Mouse (Mus musculus): ENCODE measurements at regions not wholly inside any gene's neighbourhood (a gene's known extent, or its start where the extent isn't known, plus 50 kb on each side); places are given as distances from the start of the nearest gene placed in this dataset.

DNA sequence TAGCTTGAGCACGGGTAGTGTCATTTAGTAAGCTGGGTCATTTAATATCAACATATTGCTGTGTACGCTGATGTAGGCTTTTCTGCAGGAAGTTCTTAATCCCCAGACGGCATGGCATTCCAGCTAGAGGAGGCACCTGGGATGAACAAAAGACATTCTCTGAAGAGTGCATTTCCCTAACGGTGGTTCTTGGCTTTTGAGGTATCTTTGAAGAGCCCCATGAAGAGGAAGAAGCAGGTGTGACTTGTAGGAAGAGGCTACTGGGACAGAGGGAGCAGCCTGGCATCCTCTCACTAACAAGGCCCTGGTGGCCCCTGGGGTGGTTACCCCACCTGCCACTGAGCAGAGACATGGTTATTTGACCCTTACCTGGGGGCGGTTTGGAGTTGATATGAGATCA is 457.7 kb downstream of the Rnf144b start:
- TF ChIP-seq USF1 (IDR thresholded peaks at IDR 0.05; ENCODE audit: low read depth) = no peak
- no peak for TF ChIP-seq CTCF (IDR thresholded peaks at IDR 0.05; ENCODE audit: control insufficient read depth, insufficient read depth, insufficient read length)
- TF ChIP-seq MYOD1 (IDR thresholded peaks at IDR 0.05; ENCODE audit: control insufficient read depth, insufficient read length, low read depth) = no peak
- no peak for TF ChIP-seq CEBPB (IDR thresholded peaks at IDR 0.05; ENCODE audit: low read depth)
- TF ChIP-seq MAX (IDR thresholded peaks at IDR 0.05) = no peak

Measured in C2C12 (cell line).